Mouse (Mus musculus) forebrain, postnatal 0 days (tissue): ENCODE data around the gene Tuba1a. TPM values are rescaled to one million over a fixed set of nuclear protein-coding genes. Genes with fewer than 3 reads are reported as not detected.
"Not testable (repeated sequence)": the region's sequence is repeated elsewhere in the genome, so short reads cannot be mapped to it uniquely, and the experiment has no call there.

Experiments
- ATAC-seq: fragments of 200-750 bp; cut with Nextera tagmentation; 2 replicates; pipeline ENCODE4 v1.8.0; 2017; ENCODE audit warnings: mild to moderate bottlenecking, moderate library complexity
- DNase-seq: peaks from one replicate; pipeline ENCODE4 v3.0.0-alpha.2; 2015
- H3K27ac ChIP-seq: fragments of 300-500 bp; sonication (generic); 2 replicates; pipeline ENCODE4 v1.5.1; 2014; ENCODE audit warnings: low read depth, mild to moderate bottlenecking, antibody characterized with exemption, low read length, moderate library complexity, mixed read lengths
- H3K27me3 ChIP-seq: fragments of 300-500 bp; sonication (generic); 2 replicates; pipeline ENCODE4 v1.6.1; 2014; ENCODE audit warnings: mild to moderate bottlenecking, low read length, mixed read lengths; ENCODE audit not compliant: insufficient read depth
- H3K36me3 ChIP-seq: fragments of 300-500 bp; sonication (generic); 2 replicates; pipeline ENCODE4 v1.6.1; 2014; ENCODE audit warnings: mild to moderate bottlenecking, moderate library complexity; ENCODE audit not compliant: insufficient read depth
- H3K4me1 ChIP-seq: fragments of 300-500 bp; sonication (generic); 2 replicates; pipeline ENCODE4 v1.6.1; 2014; ENCODE audit warnings: antibody characterized with exemption; ENCODE audit not compliant: insufficient read depth
- H3K4me2 ChIP-seq: fragments of 300-500 bp; sonication (generic); 2 replicates; pipeline ENCODE4 v1.6.1; 2014; ENCODE audit warnings: low read depth, mild to moderate bottlenecking, moderate library complexity
- H3K4me3 ChIP-seq: fragments of 300-500 bp; sonication (generic); 2 replicates; pipeline ENCODE4 v1.5.1; 2014; ENCODE audit warnings: low read depth, low read length, mixed read lengths
- H3K9ac ChIP-seq: fragments of 300-500 bp; sonication (generic); 2 replicates; pipeline ENCODE4 v1.6.1; 2014; ENCODE audit warnings: mild to moderate bottlenecking
- H3K9me3 ChIP-seq: fragments of 300-500 bp; sonication (generic); 2 replicates; pipeline ENCODE4 v1.6.1; 2016; ENCODE audit warnings: low read length
- CTCF ChIP-seq: sonication (generic); IDR thresholded peaks from 2 replicates; pipeline ENCODE4 v1.5.1; 2016; ENCODE audit warnings: antibody characterized with exemption, control low read depth, low read depth
- WGBS: fragments of 180-500 bp; shearing (Covaris S2); extraction: QIAGEN DNeasy Blood & Tissue Kit; methylation state at CpG from one replicate; pipeline ENCODE4 v1.1.7; 2014; 5-methylcytosine and 5-hydroxymethylcytosine counted together
- polyA plus RNA-seq: library from polyadenylated mRNA; unstranded; fragments of >200 nt; fragmentation: Nextera tagmentation; extraction: Ambion mirVana; gene quantifications from 2 replicates; pipeline ENCODE4 v1.2.1, GENCODE M21; 2015
- total RNA-seq: library from RNA; depleted of rRNA; stranded (reverse); fragments of >200 nt; gene quantifications from 2 replicates; pipeline ENCODE4 v1.2.3, GENCODE M21; 2014

The Tuba1a gene
- total and polyA plus RNA-seq, 2 experiments from 2014 or later, result 18,258 to 18,820 TPM

- peak overlapping the region; percentile 45; the same call in 1 of the 2 replicates for H3K27ac ChIP-seq
- no peaks in the 10 kb centered on the region for H3K9me3 ChIP-seq
- DNase-seq, result peak; percentile 46
- no peak for TF ChIP-seq CTCF
- no peaks in the 10 kb centered on the region for H3K4me1 ChIP-seq
- H3K27me3 ChIP-seq, result no peaks in the 10 kb centered on the region
- H3K9ac ChIP-seq, result peak overlapping the region; percentile 61; the same call in 1 of the 2 replicates
- peaks cover 9% of the 10 kb centered on the region for H3K36me3 ChIP-seq
- H3K4me2 ChIP-seq, result peak overlapping the region; percentile 70
- no peak for ATAC-seq
- H3K4me3 ChIP-seq, result peak overlapping the region; percentile 7; the same call in 1 of the 2 replicates
- WGBS, result 34% methylated on average over 3 of the region's 3 CpGs
Measured at GRCm38 (mm10) chr15:98947884-98948283, 5.6 kb downstream of the Tuba1a start.

GRCm38 (mm10) chr15:98943133-98943532 lies 10.4 kb downstream of the Tuba1a start:
- Histone ChIP-seq H3K9ac (no peak overlapping the region), H3K4me2 (no peak overlapping the region), H3K4me3 (no peak overlapping the region), H3K9me3 (no peaks in the 10 kb centered on the region), H3K4me1 (no peaks in the 10 kb centered on the region), H3K27ac (no peak overlapping the region), H3K27me3 (no peaks in the 10 kb centered on the region), H3K36me3 (no peaks in the 10 kb centered on the region)
- WGBS, result 78% methylated on average over 4 of the region's 4 CpGs
- ATAC-seq (no peak), DNase-seq (no peak)
- TF ChIP-seq CTCF, result no peak

- Histone ChIP-seq H3K36me3 (no peaks in the 10 kb centered on the region), H3K9me3 (no peaks in the 10 kb centered on the region), H3K27ac (no peak overlapping the region), H3K4me1 (no peaks in the 10 kb centered on the region), H3K9ac (no peak overlapping the region), H3K27me3 (no peaks in the 10 kb centered on the region), H3K4me2 (no peak overlapping the region), H3K4me3 (no peak overlapping the region)
- TF ChIP-seq CTCF, result no peak
- no peak for ATAC-seq
- WGBS, result 71% methylated on average over 4 of the region's 4 CpGs
- DNase-seq, result no peak
Measured at GRCm38 (mm10) chr15:98942081-98942480, 11.4 kb downstream of the Tuba1a start.

- H3K4me3 ChIP-seq, result no peak overlapping the region
- no peak overlapping the region for H3K27ac ChIP-seq
- H3K9me3 ChIP-seq, result no peaks in the 10 kb centered on the region
- DNase-seq (no peak), ATAC-seq (no peak)
- 88% methylated on average over 2 of the region's 2 CpGs for WGBS
- no peaks in the 10 kb centered on the region for H3K27me3 ChIP-seq
- no peaks in the 10 kb centered on the region for H3K4me1 ChIP-seq
- TF ChIP-seq CTCF, result no peak
- H3K9ac ChIP-seq, result no peak overlapping the region
- H3K36me3 ChIP-seq, result no peaks in the 10 kb centered on the region
- no peak overlapping the region for H3K4me2 ChIP-seq
Measured at GRCm38 (mm10) chr15:98941539-98941938, 12.0 kb downstream of the Tuba1a start.

GRCm38 (mm10) chr15:98940816-98941215 lies 12.7 kb downstream of the Tuba1a start:
- no peak overlapping the region for H3K27ac ChIP-seq

GRCm38 (mm10) chr15:98934217-98934839 lies 19.2 kb downstream of the Tuba1a start, which contains the start of gene Tuba1b:
Gene Tuba1b, minus strand, starts transcription at chr15:98934565.
- WGBS, result 6% methylated on average over 55 of the region's 58 CpGs
- H3K27ac ChIP-seq, result peak within 1 kb of the TSS; percentile 98

More at GRCm38 (mm10) chr15:98940816-98941215, 12.7 kb downstream of the Tuba1a start:
- Histone ChIP-seq H3K4me1 (no peaks in the 10 kb centered on the region), H3K4me2 (no peak overlapping the region), H3K9me3 (no peaks in the 10 kb centered on the region), H3K27me3 (no peaks in the 10 kb centered on the region), H3K36me3 (no peaks in the 10 kb centered on the region), H3K4me3 (no peak overlapping the region), H3K9ac (no peak overlapping the region)
- ATAC-seq (no peak), DNase-seq (no peak)
- no peak for TF ChIP-seq CTCF
- 33% methylated on average over 10 of the region's 10 CpGs for WGBS

GRCm38 (mm10) chr15:98933833-98934216 lies 19.7 kb downstream of the Tuba1a start:
- peak; percentile 89 for ATAC-seq

More at GRCm38 (mm10) chr15:98934217-98934839, 19.2 kb downstream of the Tuba1a start, which contains the start of gene Tuba1b:
- Histone ChIP-seq H3K4me1 (0 out of 2 replicates have a peak, but pooled peaks cover 4% of the 10 kb centered on the region), H3K9me3 (no peaks in the 10 kb centered on the region), H3K36me3 (0 out of 2 replicates have a peak, but pooled peaks cover 4% of the 10 kb centered on the region), H3K4me3 (peak within 1 kb of the TSS; percentile 79), H3K9ac (peak within 1 kb of the TSS; percentile 85), H3K27me3 (no peaks in the 10 kb centered on the region), H3K4me2 (peak within 1 kb of the TSS; percentile 93)
- TF ChIP-seq CTCF, result no peak; the same call in 1 of the 2 replicates
- ATAC-seq (peak; percentile 90), DNase-seq (peak; percentile 95)

GRCm38 (mm10) chr15:98933004-98933671 lies 20.4 kb downstream of the Tuba1a start:
- H3K27me3 ChIP-seq, ATAC-seq, DNase-seq, H3K36me3 ChIP-seq, H3K9me3 ChIP-seq, H3K4me1 ChIP-seq: not testable (repeated sequence)
- H3K4me2 ChIP-seq, result peak overlapping the region; percentile 93
- H3K4me3 ChIP-seq, result peak overlapping the region; percentile 79
- WGBS, result 2% methylated on average over 8 of the region's 9 CpGs
- peak overlapping the region; percentile 85 for H3K9ac ChIP-seq
- peak overlapping the region; percentile 98 for H3K27ac ChIP-seq

More at GRCm38 (mm10) chr15:98933833-98934216, 19.7 kb downstream of the Tuba1a start:
- Histone ChIP-seq H3K27ac (peak overlapping the region; percentile 98), H3K9ac (peak overlapping the region; percentile 85), H3K27me3 (no peaks in the 10 kb centered on the region), H3K36me3 (0 out of 2 replicates have a peak, but pooled peaks cover 4% of the 10 kb centered on the region), H3K4me2 (peak overlapping the region; percentile 93), H3K4me1 (0 out of 2 replicates have a peak, but pooled peaks cover 4% of the 10 kb centered on the region), H3K4me3 (peak overlapping the region; percentile 79), H3K9me3 (no peaks in the 10 kb centered on the region)
- peak; percentile 99 for DNase-seq
- WGBS, result under 1% methylated on average over 35 of the region's 35 CpGs
- no peak for TF ChIP-seq CTCF
